Mouse (Mus musculus) E14TG2a.4 (cell line): ENCODE measurements around the gene Gm28035.

Experiments
- CTCF ChIP-seq: conservative IDR thresholded peaks from 2 replicates; pipeline ENCODE4 v1.5.1; 2014; ENCODE audit warnings: low read length
- POU5F1 ChIP-seq: IDR thresholded peaks from 2 replicates; pipeline ENCODE4 v1.6.1; 2014; ENCODE audit warnings: low read length, borderline replicate concordance

GRCm38 (mm10) chr2:30252521-30252920 is 12.2 kb downstream of the Gm28035 start:
- TF ChIP-seq CTCF, result no peak
- no peak for TF ChIP-seq POU5F1
